Mouse (Mus musculus) R1 (cell line): Measurements from ENCODE around the gene Otub1.
A peak's percentile ranks its signal among the peaks of the same experiment; 100 is the strongest.

Experiments
- DNase-seq: peaks from one replicate; pipeline ENCODE4 v3.0.0-alpha.2; 2018; ENCODE audit warnings: low read depth, low spot score

Otub1 gene

DNA sequence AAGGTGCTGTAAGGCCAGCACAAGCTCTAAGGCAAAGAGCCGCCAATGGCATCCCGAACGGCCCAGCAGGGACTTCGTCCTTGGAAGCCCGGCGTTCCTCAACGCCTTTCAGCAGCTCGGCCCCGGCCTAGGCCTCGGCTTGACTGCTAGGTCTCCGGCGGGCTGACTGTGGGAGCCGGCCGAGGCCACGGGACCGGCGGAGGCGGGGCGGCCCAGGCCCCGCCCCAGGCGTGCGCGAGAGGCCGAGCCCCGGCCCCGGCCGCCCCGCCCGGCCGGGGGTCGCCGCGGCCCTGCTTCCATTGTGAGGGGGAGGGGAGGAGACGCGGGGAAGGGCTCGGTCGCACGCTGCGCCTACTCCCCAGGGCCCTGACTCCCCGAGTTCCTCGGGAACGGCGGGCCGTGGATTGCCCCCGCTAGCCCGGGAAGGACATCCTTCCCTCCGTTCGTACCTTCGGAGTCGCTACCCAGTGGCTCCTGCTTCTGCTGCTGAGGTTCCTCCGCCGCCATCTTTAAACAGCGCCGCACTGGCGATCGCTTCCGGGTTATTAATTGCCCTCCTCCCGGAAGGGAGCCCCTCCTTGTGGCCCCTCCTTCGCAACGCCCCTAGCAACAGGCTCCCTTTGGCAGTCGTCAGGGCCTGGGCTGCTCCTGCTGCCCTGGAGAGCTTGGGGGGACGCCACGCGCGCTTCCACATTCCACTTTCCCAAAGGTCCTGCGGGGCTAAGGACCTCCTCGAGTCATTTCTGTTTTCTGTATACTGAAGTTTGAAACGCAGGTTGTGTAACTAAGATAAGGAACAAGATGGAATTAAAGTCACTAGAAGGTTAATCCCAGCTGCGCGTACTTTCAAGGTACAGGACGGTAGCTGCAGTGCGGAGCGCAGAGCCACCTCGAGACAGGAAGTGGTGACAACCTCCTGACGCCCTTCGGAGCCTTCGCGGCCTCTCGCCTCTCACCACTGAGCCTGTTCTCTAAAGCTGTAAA is at the start of gene Otub1:
Gene Otub1 (minus strand): TSS at position 564 of the 984 bp plus-strand sequence.
- peak; percentile 97 for DNase-seq

DNA sequence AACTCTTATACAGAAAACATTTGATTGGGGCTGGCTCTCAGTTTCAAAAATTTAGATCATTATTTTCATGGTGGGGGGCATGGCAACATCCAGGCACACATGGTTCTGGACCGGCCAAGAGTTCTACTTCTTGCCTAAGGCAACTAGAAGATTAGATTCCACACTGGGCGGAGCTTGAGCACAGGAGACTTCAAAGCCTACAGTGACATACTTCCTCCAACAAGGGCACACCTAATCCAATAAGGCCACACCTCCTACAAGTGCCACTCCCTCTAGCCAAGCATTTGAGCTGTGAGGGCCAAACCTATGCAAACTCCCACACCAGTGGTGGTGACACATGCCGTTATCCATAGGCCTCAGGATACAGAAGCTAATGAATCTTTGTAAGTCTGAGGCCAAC is 39.9 kb upstream of the Otub1 start:
- peak; percentile 97 for DNase-seq

DNA sequence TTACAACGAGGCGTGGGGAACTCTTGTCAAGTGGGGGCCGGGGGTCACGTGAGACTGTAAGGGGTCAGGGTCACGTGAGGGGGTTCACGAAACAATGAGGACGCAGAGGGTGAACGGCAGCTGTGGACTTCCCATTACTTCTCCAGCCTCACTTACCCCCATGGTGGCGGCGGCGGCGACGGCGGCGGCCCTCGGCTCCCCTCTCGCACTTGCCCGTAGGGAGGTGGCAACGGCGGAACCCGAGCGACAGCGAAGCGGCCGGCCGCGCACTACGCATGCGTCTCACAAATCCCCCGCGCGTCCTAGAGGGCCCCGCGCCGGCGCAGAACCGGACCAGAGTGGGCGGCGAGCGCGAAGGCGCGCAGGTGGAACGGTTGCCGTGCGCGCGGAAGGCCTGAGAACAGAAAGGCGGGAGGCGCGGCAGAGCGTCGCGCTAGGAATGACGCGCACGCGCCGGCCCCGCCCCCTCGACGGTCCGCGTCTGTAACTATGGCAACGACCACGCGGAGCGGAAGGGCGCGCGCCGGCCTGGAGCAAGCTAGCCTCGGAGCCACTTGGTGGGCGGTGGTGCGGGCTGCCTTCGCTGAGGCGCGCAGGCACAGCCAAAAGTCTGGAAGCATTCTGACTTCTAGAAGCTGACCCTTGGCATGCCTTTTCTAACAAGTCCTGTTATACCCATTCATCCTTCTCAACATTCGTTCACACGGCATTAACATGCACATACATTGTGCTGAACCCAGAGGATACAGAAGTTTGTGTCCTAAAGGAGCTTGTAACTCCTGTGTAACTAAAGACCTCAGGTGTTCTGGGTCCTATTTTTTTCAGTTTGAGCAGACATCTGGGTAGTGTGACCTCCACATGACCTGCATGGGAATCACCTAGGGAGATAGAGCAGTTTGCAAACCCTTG is 34.9 kb upstream of the Otub1 start, which contains the start of gene Naa40:
Gene Naa40 (minus strand): TSS at position 402 of the 909 bp plus-strand sequence.
- DNase-seq = peak; percentile 93

DNA sequence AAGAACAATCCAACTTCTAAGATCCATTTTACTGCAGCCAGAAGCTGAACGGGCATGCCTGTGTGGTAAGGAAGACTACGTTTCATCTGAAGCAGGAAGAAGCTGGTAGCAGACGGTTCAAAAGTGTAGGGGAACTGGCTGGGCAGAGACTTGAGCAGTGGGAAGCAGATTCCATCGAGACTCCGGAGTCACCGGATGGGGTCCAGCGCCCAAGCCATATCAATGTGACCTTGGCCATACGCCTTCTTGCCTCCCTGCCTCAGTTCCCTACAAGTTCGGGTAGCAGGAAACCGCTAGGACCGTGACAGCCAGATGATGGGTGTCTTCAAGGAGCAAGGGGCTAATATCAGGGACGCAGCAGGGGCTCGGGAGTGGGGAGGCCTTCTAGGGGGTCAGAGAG is 34.2 kb upstream of the Otub1 start:
- DNase-seq = peak; percentile 39

DNA sequence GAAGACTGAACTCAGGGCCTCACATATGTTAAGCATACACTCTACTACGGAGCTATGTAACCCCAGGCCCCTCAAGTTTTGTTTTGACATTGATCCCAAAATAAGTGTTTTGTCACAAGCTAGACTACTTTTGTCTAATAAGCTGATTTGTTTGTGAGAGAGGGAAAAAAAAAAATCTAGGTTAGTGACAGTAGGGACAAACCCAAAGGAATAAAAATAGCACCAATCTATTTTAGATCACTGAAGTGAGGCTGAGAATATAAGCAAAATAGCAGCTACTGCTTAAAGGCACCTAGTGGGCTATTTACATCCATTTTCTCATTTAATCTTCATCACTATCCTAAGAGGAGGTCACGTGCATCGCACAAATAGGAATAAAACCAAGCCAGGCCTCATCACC is 33.5 kb upstream of the Otub1 start:
- DNase-seq = no peak

DNA sequence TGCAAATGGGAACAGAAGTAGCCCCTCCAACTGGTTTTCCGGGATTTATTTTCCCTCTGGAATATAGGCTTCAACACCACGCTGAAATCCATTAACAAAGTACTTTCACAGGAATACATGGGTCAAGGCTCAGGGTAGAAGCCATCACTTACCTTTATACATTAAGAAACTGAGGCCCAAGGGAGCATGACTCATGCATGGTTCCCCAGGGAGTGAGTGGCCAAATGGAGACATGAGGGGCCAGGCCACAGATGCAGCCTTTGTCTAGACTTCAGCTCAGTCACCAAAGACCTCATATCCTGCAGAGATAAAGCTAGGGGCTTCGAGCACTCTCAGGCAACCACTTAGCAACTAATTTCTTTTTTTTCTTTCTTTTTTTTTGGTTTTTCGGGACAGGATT is 30.6 kb upstream of the Otub1 start:
- DNase-seq = no peak

DNA sequence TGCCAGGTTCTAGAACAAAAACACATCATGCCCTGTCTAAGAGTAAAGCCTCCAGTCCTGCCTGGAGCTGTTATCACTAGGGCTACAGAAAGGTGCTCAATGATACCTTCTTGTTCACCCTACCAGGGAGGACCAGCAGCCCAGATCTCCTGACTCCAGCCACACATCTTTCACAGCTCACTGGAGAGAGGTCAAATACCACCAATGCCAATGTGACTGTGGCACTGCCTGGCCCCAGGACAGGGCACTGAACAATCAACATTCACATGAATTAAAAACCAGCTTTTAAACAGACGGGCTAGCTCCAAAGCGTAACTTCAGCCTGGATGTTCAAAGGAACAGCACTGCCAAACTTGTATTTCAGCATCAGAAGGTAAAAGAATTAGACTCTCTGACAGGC is 29.9 kb upstream of the Otub1 start:
- DNase-seq = no peak

DNA sequence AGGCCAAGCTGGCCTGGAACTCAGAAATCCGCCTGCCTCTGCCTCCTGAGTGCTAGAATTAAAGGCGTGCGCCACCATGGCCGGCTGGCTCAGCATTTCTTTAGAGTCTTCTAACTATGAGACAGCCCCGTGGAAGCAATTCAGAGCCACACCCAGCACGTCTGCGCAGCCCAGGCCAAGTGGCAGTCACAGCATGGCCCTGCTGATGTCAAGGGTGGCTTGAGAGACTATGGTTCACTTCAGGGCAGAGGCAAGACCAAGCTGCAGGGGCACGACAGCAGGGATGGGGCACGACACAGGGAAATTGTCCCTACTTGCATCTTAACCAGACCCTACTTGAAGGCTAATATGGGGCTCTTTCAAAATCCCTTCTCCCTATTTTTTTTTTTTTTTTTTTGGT is 29.3 kb upstream of the Otub1 start:
- DNase-seq = peak; percentile 41

DNA sequence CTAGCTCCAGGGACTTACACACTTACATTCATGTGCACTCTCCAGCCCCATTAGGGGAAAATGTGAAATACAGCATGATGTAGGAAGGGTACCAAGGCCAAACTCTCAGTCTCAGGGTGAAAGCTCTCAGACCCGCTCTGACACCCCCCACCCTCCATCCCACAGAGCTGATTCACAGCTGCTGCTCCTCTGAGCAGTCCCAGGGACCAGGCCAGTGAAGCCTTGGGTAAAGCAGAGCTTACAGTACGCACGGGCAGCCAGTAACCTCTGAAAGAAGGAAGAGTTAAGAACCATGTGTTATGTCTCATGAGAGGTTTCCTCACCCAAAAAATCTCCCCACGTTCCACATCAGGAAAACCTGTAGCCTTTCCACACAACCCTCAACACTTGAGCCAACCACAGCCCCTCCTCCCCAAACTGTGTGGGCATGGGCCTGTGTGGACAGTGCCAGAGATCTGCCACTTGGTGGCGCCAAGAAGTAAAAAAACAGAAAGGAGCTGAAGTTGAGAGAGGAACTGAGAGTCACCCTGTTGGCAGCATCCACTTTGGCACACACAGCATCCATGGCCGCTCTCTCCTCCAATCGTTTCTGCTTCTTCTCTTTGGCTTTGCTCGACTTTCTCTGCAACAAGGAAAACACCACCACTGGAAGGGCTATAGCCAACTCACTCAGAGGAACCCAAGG is 28.6 kb upstream of the Otub1 start:
- DNase-seq = peak; percentile 89

DNA sequence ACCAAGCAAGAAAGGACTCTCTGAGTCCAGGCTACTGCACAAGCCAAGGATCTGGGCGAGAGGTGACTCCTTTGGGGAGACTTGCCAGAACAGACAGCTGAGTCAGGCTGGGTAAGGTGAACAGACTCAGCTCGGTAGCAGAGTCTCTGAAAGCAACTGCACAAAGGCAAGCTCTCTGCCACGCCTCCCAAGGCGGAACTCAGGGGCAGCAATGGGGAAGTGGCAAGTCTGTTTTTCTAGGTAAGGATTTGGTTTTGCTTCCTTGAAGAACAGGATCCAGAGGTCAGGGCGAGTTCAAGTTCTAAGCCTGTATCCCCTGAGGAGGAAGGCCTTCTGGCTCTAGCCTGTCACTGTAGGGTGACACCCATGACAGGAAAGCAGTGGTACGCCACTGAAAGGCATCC is 20.4 kb upstream of the Otub1 start:
- no peak for DNase-seq

DNA sequence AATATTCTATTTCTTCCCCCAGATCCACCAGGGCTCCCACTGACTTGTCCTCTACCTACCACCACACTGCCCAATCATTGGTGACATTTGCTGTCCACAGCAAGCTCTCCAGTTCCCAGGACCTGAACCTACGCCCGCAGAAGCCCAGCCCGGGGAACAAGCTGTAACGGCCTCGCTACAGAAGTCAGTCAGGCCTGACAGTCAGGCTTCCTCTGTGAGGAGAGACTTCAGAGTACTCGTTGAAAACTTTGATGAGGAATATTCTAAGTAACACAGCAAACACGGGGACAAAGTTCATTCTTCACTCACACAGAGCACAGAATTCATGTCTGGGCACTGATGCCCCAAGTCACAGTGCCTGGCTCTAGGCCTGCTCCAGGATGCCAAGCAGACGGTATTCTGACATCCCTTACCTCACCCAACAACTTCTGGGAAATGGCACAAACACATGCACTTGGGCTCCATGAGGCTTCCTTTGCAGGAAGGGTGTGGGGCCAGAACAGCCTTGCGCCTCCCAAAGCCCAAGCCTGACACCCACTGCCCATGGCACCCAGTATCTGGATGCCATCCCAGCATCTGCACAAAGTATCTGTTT is 19.1 kb upstream of the Otub1 start:
- no peak for DNase-seq

DNA sequence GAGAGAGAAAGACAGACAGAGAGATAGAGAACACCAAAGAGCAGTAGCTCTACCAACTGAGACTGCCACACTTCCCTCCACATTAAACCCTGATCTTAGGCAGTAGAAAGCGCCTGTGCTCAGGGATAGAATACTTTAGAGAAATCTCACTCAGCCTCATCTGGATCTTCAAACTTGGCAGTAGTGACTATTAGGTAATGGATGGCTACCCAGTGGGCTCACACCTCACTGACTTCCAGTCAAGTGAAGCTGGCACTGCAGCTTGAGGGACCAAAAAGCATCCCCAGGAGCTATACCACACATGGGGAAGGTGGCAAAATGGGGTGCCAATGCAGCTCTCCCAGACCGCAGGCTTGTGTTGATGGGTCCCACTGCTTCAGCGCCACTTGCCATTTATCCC is 18.1 kb upstream of the Otub1 start:
- no peak for DNase-seq

DNA sequence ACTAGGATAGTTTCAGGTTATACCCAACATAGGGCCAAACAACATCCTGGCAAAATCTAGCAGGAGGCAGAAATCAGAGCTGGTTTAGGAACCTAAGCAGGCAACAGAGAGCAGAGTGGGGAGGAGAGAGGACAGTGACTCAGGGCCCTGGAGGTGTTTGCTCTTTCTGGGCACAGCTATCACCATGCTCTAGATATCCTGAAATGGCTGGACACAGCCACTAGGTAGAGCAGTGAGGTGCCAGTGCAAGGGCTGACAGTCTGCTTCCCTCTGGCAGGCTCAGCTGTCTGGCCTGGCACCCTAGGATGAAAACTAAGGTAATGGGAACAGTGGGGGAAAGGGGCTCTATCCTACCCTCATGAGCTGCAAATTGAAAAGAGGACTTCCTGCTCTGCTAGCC is 17.4 kb upstream of the Otub1 start:
- no peak for DNase-seq

DNA sequence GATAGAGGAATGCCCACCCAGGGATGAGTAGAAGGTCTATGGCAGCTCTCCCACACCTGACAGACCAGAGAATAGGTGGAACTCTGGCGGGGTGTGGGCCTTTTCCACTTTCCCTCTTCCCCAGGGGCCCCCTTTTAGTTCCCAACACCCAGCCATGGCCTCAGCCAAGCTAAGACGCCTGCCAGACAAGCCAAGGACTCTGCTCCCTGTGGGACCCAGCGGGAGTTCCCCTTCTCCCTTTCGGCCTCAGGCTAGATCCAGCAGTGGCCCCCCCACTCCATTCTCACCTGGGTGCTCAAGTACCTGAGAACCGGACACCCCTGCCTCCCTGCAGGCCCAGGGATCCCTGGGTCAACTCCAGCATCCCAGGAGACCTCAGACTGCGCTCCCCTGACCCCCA is 16.1 kb upstream of the Otub1 start:
- no peak for DNase-seq

DNA sequence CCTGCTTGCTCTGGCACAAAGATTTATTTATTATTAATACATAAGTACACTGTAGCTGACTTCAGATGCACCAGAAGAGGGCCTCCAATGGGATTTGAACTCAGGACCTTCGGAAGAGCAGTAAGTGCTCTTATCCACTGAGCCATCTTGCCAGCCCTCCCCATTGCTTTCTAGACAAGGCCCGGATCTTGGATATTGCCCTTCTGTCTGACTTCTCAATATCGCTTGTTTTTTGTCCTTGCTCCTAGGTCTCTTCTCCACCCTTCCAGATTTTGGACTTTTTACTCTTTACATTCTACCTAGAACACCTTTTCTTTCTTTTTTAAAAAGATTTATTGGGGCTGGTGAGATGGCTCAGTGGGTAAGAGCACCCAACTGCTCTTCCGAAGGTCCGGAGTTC is 12.6 kb upstream of the Otub1 start:
- no peak for DNase-seq

DNA sequence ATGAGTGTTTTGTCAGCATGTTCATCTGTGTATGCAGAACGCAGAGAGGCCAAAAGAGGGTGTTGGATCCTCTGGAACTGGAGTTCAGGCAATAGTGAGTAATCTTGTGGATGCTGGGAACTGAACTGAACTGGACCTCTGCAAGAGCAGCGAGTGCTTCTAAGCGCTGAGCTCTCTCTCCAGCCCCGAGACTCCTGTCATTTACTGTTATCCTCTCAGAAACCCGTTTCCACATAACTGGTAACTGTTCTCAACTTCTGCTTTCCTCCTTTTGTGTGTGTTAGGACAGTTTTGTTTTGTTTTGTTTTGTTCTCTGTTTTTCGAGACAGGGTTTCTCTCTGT is 11.8 kb upstream of the Otub1 start:
- DNase-seq = no peak

DNA sequence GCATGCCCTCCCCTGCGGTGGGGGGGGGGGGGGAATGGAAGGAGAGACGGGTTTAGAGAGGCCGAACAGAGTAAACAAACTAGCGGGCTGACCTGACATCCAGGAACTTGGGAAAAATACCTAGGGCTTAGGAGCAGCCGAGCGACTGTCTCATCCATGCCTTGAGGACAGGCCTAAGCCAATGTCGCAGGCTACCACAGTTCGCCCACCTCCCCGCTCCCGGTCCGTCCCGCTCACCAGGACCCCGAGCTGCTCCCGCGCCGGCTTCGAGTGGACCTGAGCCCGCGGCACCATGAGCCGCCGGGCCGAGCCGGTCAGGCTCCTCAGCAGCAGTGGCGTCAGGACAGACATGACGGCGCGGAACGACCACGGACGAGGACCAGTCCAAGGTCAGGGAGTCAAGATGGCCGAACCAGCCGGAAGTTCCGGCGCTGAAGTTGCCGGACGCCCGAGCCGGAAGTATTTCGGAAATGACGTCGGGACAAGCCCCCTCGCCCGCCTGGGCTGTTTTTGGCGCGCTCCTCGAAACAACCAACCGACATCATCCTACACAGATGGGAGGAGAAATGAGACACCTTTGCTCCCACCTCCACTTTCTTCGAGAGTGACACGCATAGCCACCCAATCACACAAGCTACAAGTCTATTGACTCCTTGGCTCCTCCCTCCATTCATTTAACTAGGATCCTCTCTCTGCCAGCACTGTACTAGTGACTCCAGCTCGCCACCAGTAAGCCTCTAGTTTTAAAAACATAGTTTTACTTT is 11.2 kb upstream of the Otub1 start, which contains the start of gene Cox8a:
Gene Cox8a (minus strand): TSS at position 455 of the 764 bp plus-strand sequence.
- DNase-seq = peak; percentile 100

DNA sequence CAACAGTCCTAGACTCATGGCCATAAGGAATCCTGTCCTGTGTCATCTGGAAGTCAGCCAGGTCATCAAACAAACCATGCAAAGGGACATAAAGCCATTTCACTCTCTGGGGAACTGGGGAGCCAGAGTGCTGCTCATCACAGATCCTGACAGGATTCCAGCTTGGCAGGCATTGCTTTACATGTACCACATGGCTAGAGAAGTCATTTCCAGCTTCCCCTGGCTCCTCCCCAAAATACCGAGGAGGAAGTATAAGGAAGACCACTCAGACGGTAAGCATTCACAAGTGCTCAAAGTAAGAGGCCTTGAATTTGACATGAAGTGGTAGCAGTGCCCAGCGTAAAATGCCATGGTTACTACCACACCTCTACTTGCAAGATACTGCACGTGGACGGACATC is 8.4 kb upstream of the Otub1 start:
- no peak for DNase-seq

DNA sequence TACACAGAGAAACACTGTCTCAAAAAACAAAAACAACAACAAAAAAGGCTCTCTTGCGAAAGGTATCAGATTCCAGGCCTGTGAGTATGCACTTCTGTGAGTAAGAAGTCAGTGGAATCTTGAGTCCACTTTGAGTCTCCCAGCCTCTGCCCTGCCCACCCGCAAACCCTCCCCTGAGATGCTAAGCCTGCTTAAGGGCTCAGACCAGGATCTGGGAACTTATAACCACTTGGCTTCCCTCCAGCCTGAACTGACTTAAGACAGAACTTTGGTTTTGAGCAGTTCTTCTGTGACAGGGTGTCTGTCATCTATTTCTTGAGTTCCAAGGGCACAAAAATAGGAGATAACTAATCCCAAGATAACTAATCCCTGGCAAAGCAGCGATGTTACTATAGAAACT is 6.9 kb upstream of the Otub1 start:
- no peak for DNase-seq

DNA sequence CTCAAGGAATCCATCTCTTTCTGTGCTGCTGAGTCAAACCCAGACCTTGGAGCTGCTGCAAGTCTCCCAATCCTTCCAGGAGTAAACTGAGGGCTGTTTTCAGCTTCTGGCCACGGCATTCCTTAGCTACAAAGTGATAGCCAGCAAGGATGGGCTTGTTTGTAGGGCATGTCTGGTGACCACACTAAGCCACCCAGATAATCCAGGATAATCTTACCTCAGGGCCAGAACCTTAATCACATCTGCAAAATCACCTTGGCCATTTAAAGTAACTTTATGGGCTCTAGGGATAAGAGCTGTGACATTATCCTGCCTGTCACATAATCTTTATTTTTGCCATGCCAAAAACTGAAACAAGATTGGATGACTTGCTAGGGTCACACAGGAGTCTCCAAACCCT is 6.1 kb upstream of the Otub1 start:
- DNase-seq = no peak
